Mouse (Mus musculus): ENCODE measurements around the gene Efcab2. TPM values are rescaled to one million over a fixed set of nuclear protein-coding genes. Genes with fewer than 3 reads are reported as not detected.

Gene Efcab2
- polyA plus RNA-seq, 2 experiments: 0.64 to 4.3 TPM

- peak overlapping the region; percentile 11; the same call in 1 of the 2 replicates for H3K9ac ChIP-seq (replicated peaks)
Observed at GRCm38 (mm10) chr1:178448271-178448744, 42.4 kb downstream of the Efcab2 start.

DNA sequence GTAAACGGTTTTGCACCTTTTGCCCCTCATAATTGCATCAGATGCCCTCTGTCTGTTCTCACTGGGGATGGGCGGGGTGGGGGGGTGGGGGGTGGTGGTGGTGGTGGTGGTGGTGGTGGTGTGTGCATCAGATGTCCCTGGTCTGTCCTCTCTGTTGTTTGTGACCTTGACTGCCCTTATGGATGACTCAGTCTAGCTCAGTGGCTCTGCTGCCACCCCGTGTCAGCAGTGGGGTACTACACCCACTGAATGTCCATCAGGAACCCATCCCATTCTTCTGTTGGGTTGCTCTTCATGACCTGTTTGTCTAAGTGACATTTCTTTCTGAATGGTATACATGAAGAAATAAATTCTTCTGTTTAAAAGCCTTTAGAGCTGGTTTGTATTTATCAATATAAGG, 43.3 kb downstream of the Efcab2 start:
- 21% methylated on average over 3 of the region's 3 CpGs for WGBS (ENCODE audit: insufficient replicate concordance)
- TF ChIP-seq EP300 (IDR thresholded peaks at IDR 0.05; ENCODE audit: low read depth) (no peak), CTCF (IDR thresholded peaks at IDR 0.05; ENCODE audit: low read depth) (peak; percentile 97)
- H3K4me2 ChIP-seq (ENCODE audit: low read depth): no peak overlapping the region

More at GRCm38 (mm10) chr1:178448271-178448744, 42.4 kb downstream of the Efcab2 start:
- ATAC-seq (ENCODE audit: insufficient read depth) (peak; percentile 77), DNase-seq (ENCODE audit: low read depth in 3 of 3, low spot score in 3 of 3) (peak; percentile 45 to 57 (median 55))
- Histone ChIP-seq H3K27ac (peak overlapping the region; percentile 61), H3K4me3 (ENCODE audit: insufficient read depth in 1 of 2, low read depth in 2 of 2, low read length in 2 of 2) (no peak overlapping the region), H3K4me2 (ENCODE audit: low read depth) (peak overlapping the region; percentile 45), H3K27me3 (ENCODE audit: control insufficient read depth, insufficient read depth, low read length) (no peaks in the 10 kb centered on the region), H3K9me3 (ENCODE audit: control insufficient read depth, low read length) (no peaks in the 10 kb centered on the region), H3K4me1 (replicated peaks; ENCODE audit: control insufficient read depth in 2 of 2, insufficient read depth in 2 of 2, low read length in 1 of 2) (peaks cover 11 to 24% of the 10 kb centered on the region in 2 experiments), H3K36me3 (replicated peaks; ENCODE audit: control insufficient read depth, insufficient read depth, low read depth) (no peaks in the 10 kb centered on the region)
- WGBS (ENCODE audit: insufficient replicate concordance): 13% methylated on average over 6 of the region's 6 CpGs
- TF ChIP-seq CTCF (IDR thresholded peaks at IDR 0.05; ENCODE audit: low read depth): no peak
- peak; percentile 55; the same call in 1 of the 2 replicates for TF ChIP-seq EP300 (IDR thresholded peaks at IDR 0.05; ENCODE audit: low read depth)

DNA sequence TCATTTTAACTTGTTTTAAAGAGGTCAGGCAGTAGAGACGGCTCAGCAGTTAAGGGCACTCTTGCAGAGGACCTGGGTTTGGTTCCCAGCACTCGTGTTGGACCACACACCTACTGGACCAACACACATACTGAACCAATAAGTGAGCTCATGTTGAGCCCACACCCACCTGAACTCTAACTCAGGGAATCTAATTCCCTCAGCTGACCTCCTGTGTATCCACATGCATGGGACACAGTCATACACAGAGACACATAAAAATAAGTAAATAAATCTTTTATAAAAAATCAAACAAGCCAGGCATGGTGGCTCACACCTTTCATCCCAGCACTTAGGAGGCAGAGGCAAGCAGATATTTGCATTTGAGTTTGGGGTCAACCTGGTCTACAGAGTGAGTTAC, 44.0 kb downstream of the Efcab2 start:
- TF ChIP-seq EP300 (IDR thresholded peaks at IDR 0.05; ENCODE audit: low read depth) (no peak), CTCF (IDR thresholded peaks at IDR 0.05; ENCODE audit: low read depth) (no peak)
- whole genome bisulfite sequencing (ENCODE audit: insufficient replicate concordance): 71% methylated on average over 2 of the region's 2 CpGs
- no peak overlapping the region for H3K9ac ChIP-seq (replicated peaks)
- no peak for DNase-seq (ENCODE audit: low read depth in 3 of 3, low spot score in 3 of 3)
- ATAC-seq (ENCODE audit: insufficient read depth): no peak
- H3K27ac ChIP-seq: no peak overlapping the region
- no peaks in the 10 kb centered on the region for H3K27me3 ChIP-seq (ENCODE audit: control insufficient read depth, insufficient read depth, low read length)
- peaks cover 11 to 22% of the 10 kb centered on the region in 2 experiments for H3K4me1 ChIP-seq (replicated peaks; ENCODE audit: control insufficient read depth in 2 of 2, insufficient read depth in 2 of 2, low read length in 1 of 2)
- no peak overlapping the region for H3K4me3 ChIP-seq (ENCODE audit: insufficient read depth in 1 of 2, low read depth in 2 of 2, low read length in 2 of 2)
- no peak overlapping the region for H3K4me2 ChIP-seq (ENCODE audit: low read depth)
- no peaks in the 10 kb centered on the region for H3K36me3 ChIP-seq (replicated peaks; ENCODE audit: control insufficient read depth, insufficient read depth, low read depth)
- no peaks in the 10 kb centered on the region for H3K9me3 ChIP-seq (ENCODE audit: control insufficient read depth, low read length)

More for the DNA sequence above, 43.3 kb downstream of the Efcab2 start:
- Histone ChIP-seq H3K27ac (no peak overlapping the region), H3K27me3 (ENCODE audit: control insufficient read depth, insufficient read depth, low read length) (no peaks in the 10 kb centered on the region), H3K9ac (replicated peaks) (no peak overlapping the region), H3K4me3 (ENCODE audit: insufficient read depth in 1 of 2, low read depth in 2 of 2, low read length in 2 of 2) (no peak overlapping the region), H3K36me3 (replicated peaks; ENCODE audit: control insufficient read depth, insufficient read depth, low read depth) (no peaks in the 10 kb centered on the region), H3K4me1 (replicated peaks; ENCODE audit: control insufficient read depth in 2 of 2, insufficient read depth in 2 of 2, low read length in 1 of 2) (peaks cover 11 to 24% of the 10 kb centered on the region in 2 experiments), H3K9me3 (ENCODE audit: control insufficient read depth, low read length) (no peaks in the 10 kb centered on the region)
- DNase-seq (ENCODE audit: low read depth in 3 of 3, low spot score in 3 of 3) (peak; percentile 65 to 71 (median 68)), ATAC-seq (ENCODE audit: insufficient read depth) (peak; percentile 58)

- Histone ChIP-seq H3K9ac (replicated peaks) (no peak overlapping the region), H3K27me3 (ENCODE audit: control insufficient read depth, insufficient read depth, low read length) (no peaks in the 10 kb centered on the region)
- ATAC-seq (ENCODE audit: insufficient read depth): no peak
Observed at GRCm38 (mm10) chr1:178454125-178454524, 48.2 kb downstream of the Efcab2 start.

DNA sequence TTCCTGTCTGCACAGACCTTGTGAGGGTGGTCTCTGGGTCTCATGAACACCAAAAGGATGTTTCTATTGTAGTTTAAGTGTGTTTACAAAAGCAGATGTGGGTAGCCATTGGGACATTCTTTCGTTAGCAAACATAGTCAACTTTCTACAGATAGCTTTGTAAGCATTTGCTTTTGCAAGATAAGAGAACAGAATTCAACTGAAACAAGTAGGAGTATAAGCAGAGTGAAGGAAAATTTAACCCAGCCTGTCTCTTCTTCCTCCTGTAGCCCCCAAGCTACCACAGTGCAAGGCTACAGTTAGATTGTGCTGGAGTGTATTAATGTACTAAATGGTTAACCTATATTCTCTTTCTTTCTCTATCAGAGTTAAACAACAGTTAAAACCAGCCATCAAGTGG, 49.2 kb downstream of the Efcab2 start:
- Histone ChIP-seq H3K27ac (no peak overlapping the region), H3K4me3 (ENCODE audit: insufficient read depth in 1 of 2, low read depth in 2 of 2, low read length in 2 of 2) (no peak overlapping the region), H3K9me3 (ENCODE audit: control insufficient read depth, low read length) (no peaks in the 10 kb centered on the region), H3K4me2 (ENCODE audit: low read depth) (no peak overlapping the region), H3K9ac (replicated peaks) (no peak overlapping the region), H3K4me1 (replicated peaks; ENCODE audit: control insufficient read depth in 2 of 2, insufficient read depth in 2 of 2, low read length in 1 of 2) (peaks cover 4 to 11% of the 10 kb centered on the region in 2 experiments), H3K27me3 (ENCODE audit: control insufficient read depth, insufficient read depth, low read length) (no peaks in the 10 kb centered on the region), H3K36me3 (replicated peaks; ENCODE audit: control insufficient read depth, insufficient read depth, low read depth) (no peaks in the 10 kb centered on the region)
- 3% methylated on average over 1 of the region's 1 CpGs for WGBS (ENCODE audit: insufficient replicate concordance)
- DNase-seq (ENCODE audit: low read depth in 3 of 3, low spot score in 3 of 3) (no peak), ATAC-seq (ENCODE audit: insufficient read depth) (0 out of 2 replicates have a peak, but pooled peaks have one; percentile 21)
- TF ChIP-seq CTCF (IDR thresholded peaks at IDR 0.05; ENCODE audit: low read depth) (no peak), EP300 (IDR thresholded peaks at IDR 0.05; ENCODE audit: low read depth) (peak; percentile 64)

More at GRCm38 (mm10) chr1:178454125-178454524, 48.2 kb downstream of the Efcab2 start:
- Histone ChIP-seq H3K36me3 (replicated peaks; ENCODE audit: control insufficient read depth, insufficient read depth, low read depth) (no peaks in the 10 kb centered on the region), H3K4me1 (replicated peaks; ENCODE audit: control insufficient read depth in 2 of 2, insufficient read depth in 2 of 2, low read length in 1 of 2) (peaks cover 4 to 11% of the 10 kb centered on the region in 2 experiments), H3K27ac (no peak overlapping the region), H3K4me2 (ENCODE audit: low read depth) (no peak overlapping the region), H3K9me3 (ENCODE audit: control insufficient read depth, low read length) (no peaks in the 10 kb centered on the region), H3K4me3 (ENCODE audit: insufficient read depth in 1 of 2, low read depth in 2 of 2, low read length in 2 of 2) (no peak overlapping the region)
- TF ChIP-seq EP300 (IDR thresholded peaks at IDR 0.05; ENCODE audit: low read depth) (no peak), CTCF (IDR thresholded peaks at IDR 0.05; ENCODE audit: low read depth) (no peak)
- 76% methylated on average over 3 of the region's 3 CpGs for WGBS (ENCODE audit: insufficient replicate concordance)
- no peak for DNase-seq (ENCODE audit: low read depth in 3 of 3, low spot score in 3 of 3)
